Mouse (Mus musculus) heart, postnatal 4 days (tissue): ENCODE data around the gene Atf5. TPM values are rescaled to one million over a fixed set of nuclear protein-coding genes. Genes with fewer than 3 reads are reported as not detected.

ENCODE experiments used
- DNase-seq: peaks from one replicate; pipeline ENCODE4 v3.0.0; 2021
- total RNA-seq, 2 experiments: library from RNA; stranded (reverse); gene quantifications; 2 replicates each; pipeline ENCODE4 v1.2.3; 2021

Atf5 gene
- total RNA-seq, 2 experiments from 2014 or later: 34.9 to 37.2 TPM

- DNase-seq: peak; percentile 82
Observed at GRCm38 (mm10) chr7:44850146-44850545, 33.7 kb upstream of the Atf5 start.

- peak; percentile 93 for DNase-seq
Observed at GRCm38 (mm10) chr7:44849416-44850111, 33.1 kb upstream of the Atf5 start.

GRCm38 (mm10) chr7:44848561-44849415, 32.3 kb upstream of the Atf5 start, which contains the start of the genes Akt1s1 and Tbc1d17:
Akt1s1 (plus strand) TSS chr7:44848991.
Tbc1d17 (minus strand) TSS chr7:44849079.
- peak; percentile 99 for DNase-seq

- DNase-seq: no peak
Observed at GRCm38 (mm10) chr7:44847772-44848171, 31.3 kb upstream of the Atf5 start.

GRCm38 (mm10) chr7:44846804-44847203, 30.3 kb upstream of the Atf5 start:
- no peak for DNase-seq

- DNase-seq: no peak
Observed at GRCm38 (mm10) chr7:44845006-44845405, 28.5 kb upstream of the Atf5 start.

GRCm38 (mm10) chr7:44841825-44842463, 25.5 kb upstream of the Atf5 start:
- no peak for DNase-seq

- DNase-seq: no peak
Observed at GRCm38 (mm10) chr7:44840426-44840825, 24.0 kb upstream of the Atf5 start.

GRCm38 (mm10) chr7:44839491-44840191, 23.2 kb upstream of the Atf5 start:
- peak; percentile 62 for DNase-seq

- DNase-seq: no peak
Observed at GRCm38 (mm10) chr7:44839171-44839490, 22.7 kb upstream of the Atf5 start.

GRCm38 (mm10) chr7:44838073-44838472, 21.6 kb upstream of the Atf5 start:
- DNase-seq: no peak

- DNase-seq: no peak
Observed at GRCm38 (mm10) chr7:44836423-44837053, 20.1 kb upstream of the Atf5 start.

GRCm38 (mm10) chr7:44836016-44836404, 19.6 kb upstream of the Atf5 start:
- no peak for DNase-seq

GRCm38 (mm10) chr7:44835373-44836015, 19.0 kb upstream of the Atf5 start:
- no peak for DNase-seq

- DNase-seq: no peak
Observed at GRCm38 (mm10) chr7:44832763-44833162, 16.3 kb upstream of the Atf5 start.

GRCm38 (mm10) chr7:44828706-44829105, 12.2 kb upstream of the Atf5 start:
- DNase-seq: no peak

GRCm38 (mm10) chr7:44826771-44827170, 10.3 kb upstream of the Atf5 start:
- no peak for DNase-seq

GRCm38 (mm10) chr7:44824872-44825271, 8.4 kb upstream of the Atf5 start:
- peak; percentile 87 for DNase-seq

- DNase-seq: peak; percentile 6
Observed at GRCm38 (mm10) chr7:44823409-44823808, 7.0 kb upstream of the Atf5 start.

GRCm38 (mm10) chr7:44821666-44822448, 5.4 kb upstream of the Atf5 start:
- DNase-seq: peak; percentile 3

GRCm38 (mm10) chr7:44820525-44820924, 4.1 kb upstream of the Atf5 start:
- peak; percentile 2 for DNase-seq
